Mouse (Mus musculus): ENCODE measurements around the gene Ms4a1. TPM values are rescaled to one million over a fixed set of nuclear protein-coding genes. Genes with fewer than 3 reads are reported as not detected.

Ms4a1 gene
- total RNA-seq, 2 experiments from 2014 or later: 0.07 to 0.18 TPM

Other genes with a start within 250 kb of the Ms4a1 start
- not detected in 2 replicates for gene Ms4a18, start 248.2 kb downstream of the Ms4a1 start, total RNA-seq (2015)
- not detected in 2 replicates for gene Ms4a18, start 248.2 kb downstream of the Ms4a1 start, total RNA-seq (2017)
- gene Ms4a8a, start 185.1 kb downstream of the Ms4a1 start, total RNA-seq (2015): 81.1 and 96.0 TPM in 2 replicates
- 52.4 and 55.6 TPM in 2 replicates for gene Ms4a8a, start 185.1 kb downstream of the Ms4a1 start, total RNA-seq (2017)
- not detected in 2 replicates for gene 1700017D01Rik, start 135.4 kb downstream of the Ms4a1 start, total RNA-seq (2015)
- not detected in 2 replicates for gene 1700017D01Rik, start 135.4 kb downstream of the Ms4a1 start, total RNA-seq (2017)
- gene 1700025F22Rik, start 100.9 kb downstream of the Ms4a1 start, total RNA-seq (2015): not detected in 2 replicates
- gene 1700025F22Rik, start 100.9 kb downstream of the Ms4a1 start, total RNA-seq (2017): not detected in 2 replicates
- not detected in 2 replicates for gene Ms4a13, start 69.5 kb downstream of the Ms4a1 start, total RNA-seq (2015)
- gene Ms4a13, start 69.5 kb downstream of the Ms4a1 start, total RNA-seq (2017): not detected in 2 replicates
- not detected in 2 replicates for gene Ms4a12, start 33.8 kb downstream of the Ms4a1 start, total RNA-seq (2015)
- not detected in 2 replicates for gene Ms4a12, start 33.8 kb downstream of the Ms4a1 start, total RNA-seq (2017)
- not detected in 2 replicates for gene Ms4a5, start 17.6 kb upstream of the Ms4a1 start, total RNA-seq (2015)
- gene Ms4a5, start 17.6 kb upstream of the Ms4a1 start, total RNA-seq (2017): not detected in 2 replicates
- gene Ms4a14, start 48.2 kb upstream of the Ms4a1 start, total RNA-seq (2015): 0.09 and 0.13 TPM in 2 replicates
- gene Ms4a14, start 48.2 kb upstream of the Ms4a1 start, total RNA-seq (2017): not detected in 2 replicates
- 1.7 and 3.0 TPM in 2 replicates for gene Ms4a7, start 69.9 kb upstream of the Ms4a1 start, total RNA-seq (2015)
- gene Ms4a7, start 69.9 kb upstream of the Ms4a1 start, total RNA-seq (2017): 1.7 and 2.4 TPM in 2 replicates
- gene Ms4a4a, start 109.3 kb upstream of the Ms4a1 start, total RNA-seq (2015): 35.8 and 41.7 TPM in 2 replicates
- 6.0 and 7.4 TPM in 2 replicates for gene Ms4a4a, start 109.3 kb upstream of the Ms4a1 start, total RNA-seq (2017)
- gene Ms4a4c, start 138.5 kb upstream of the Ms4a1 start, total RNA-seq (2015): 412 and 535 TPM in 2 replicates
- gene Ms4a4c, start 138.5 kb upstream of the Ms4a1 start, total RNA-seq (2017): 446 and 496 TPM in 2 replicates
- gene Ms4a4b, start 177.3 kb upstream of the Ms4a1 start, total RNA-seq (2015): 53.5 and 63.3 TPM in 2 replicates
- 17.0 and 32.8 TPM in 2 replicates for gene Ms4a4b, start 177.3 kb upstream of the Ms4a1 start, total RNA-seq (2017)
- 815 and 879 TPM in 2 replicates for gene Ms4a6c, start 203.1 kb upstream of the Ms4a1 start, total RNA-seq (2015)
- 614 and 767 TPM in 2 replicates for gene Ms4a6c, start 203.1 kb upstream of the Ms4a1 start, total RNA-seq (2017)
- 16.9 and 21.9 TPM in 2 replicates for gene Gm8369, start 219.7 kb upstream of the Ms4a1 start, total RNA-seq (2015)
- 10.4 and 12.3 TPM in 2 replicates for gene Gm8369, start 219.7 kb upstream of the Ms4a1 start, total RNA-seq (2017)

Measured in megakaryocyte, adult 5-6 weeks (primary cell).